Mouse (Mus musculus) hindbrain, embryonic 14.5 days (tissue): ENCODE results near the gene Gpank1. TPM values are rescaled to one million over a fixed set of nuclear protein-coding genes. Genes with fewer than 3 reads are reported as not detected.

Source experiments
- ATAC-seq: fragments of 200-750 bp; cut with Nextera tagmentation; 2 replicates; pipeline ENCODE4 v1.8.0; 2017; ENCODE audit warnings: moderate number of reproducible peaks, mild to moderate bottlenecking, moderate TSS enrichment, moderate library complexity; ENCODE audit not compliant: low FRiP score
- DNase-seq: peaks from one replicate; pipeline ENCODE4 v3.0.0-alpha.2; 2015; ENCODE audit warnings: low spot score
- H3K27ac ChIP-seq: fragments of 300-500 bp; sonication (generic); 2 replicates; pipeline ENCODE4 v1.5.1; 2014; ENCODE audit warnings: mild to moderate bottlenecking, moderate library complexity
- H3K27me3 ChIP-seq: fragments of 300-500 bp; sonication (generic); 2 replicates; pipeline ENCODE4 v1.6.1; 2014; ENCODE audit warnings: mild to moderate bottlenecking, low read length, mixed read lengths; ENCODE audit not compliant: control insufficient read depth, insufficient read depth
- H3K36me3 ChIP-seq: fragments of 300-500 bp; sonication (generic); replicated peaks from 2 replicates; pipeline ENCODE4 v1.6.1; 2014; ENCODE audit not compliant: control insufficient read depth, insufficient read depth
- H3K4me1 ChIP-seq: fragments of 300-500 bp; sonication (generic); replicated peaks from 2 replicates; pipeline ENCODE4 v1.6.1; 2014; ENCODE audit warnings: antibody characterized with exemption, low read length, mixed read lengths; ENCODE audit not compliant: control insufficient read depth, insufficient read depth
- H3K4me2 ChIP-seq: fragments of 300-500 bp; sonication (generic); replicated peaks from 2 replicates; pipeline ENCODE4 v1.6.1; 2014; ENCODE audit warnings: mild to moderate bottlenecking, moderate library complexity
- H3K4me3 ChIP-seq: fragments of 300-500 bp; sonication (generic); replicated peaks from 2 replicates; pipeline ENCODE4 v1.5.1; 2014; ENCODE audit warnings: mild to moderate bottlenecking, low read length
- H3K9ac ChIP-seq: fragments of 300-500 bp; sonication (generic); 2 replicates; pipeline ENCODE4 v1.6.1; 2014
- H3K9me3 ChIP-seq: fragments of 300-500 bp; sonication (generic); 2 replicates; pipeline ENCODE4 v1.6.1; 2016; ENCODE audit warnings: low read length; ENCODE audit not compliant: control insufficient read depth
- WGBS: fragments of 180-500 bp; shearing (Covaris S2); extraction: QIAGEN DNeasy Blood & Tissue Kit; methylation state at CpG from one replicate; pipeline ENCODE4 v1.1.7; 2014; 5-methylcytosine and 5-hydroxymethylcytosine counted together
- polyA plus RNA-seq: library from polyadenylated mRNA; unstranded; fragments of >200 nt; fragmentation: Nextera tagmentation; extraction: Ambion mirVana; gene quantifications from 2 replicates; pipeline ENCODE4 v1.2.1, GENCODE M21; 2014

Gpank1 gene
- polyA plus RNA-seq, 1 experiment from 2014 or later = 21.9 TPM

GRCm38 (mm10) chr17:35159638-35160037 is 38.4 kb downstream of the Gpank1 start:
- Histone ChIP-seq H3K9ac (no peak overlapping the region), H3K4me2 (no peak overlapping the region), H3K4me3 (no peak overlapping the region), H3K4me1 (peaks cover 17% of the 10 kb centered on the region), H3K9me3 (no peaks in the 10 kb centered on the region), H3K36me3 (peaks cover 82% of the 10 kb centered on the region), H3K27ac (no peak overlapping the region), H3K27me3 (no peaks in the 10 kb centered on the region)
- WGBS = 87% methylated on average over 7 of the region's 7 CpGs
- no peak for DNase-seq
- no peak for ATAC-seq

DNA sequence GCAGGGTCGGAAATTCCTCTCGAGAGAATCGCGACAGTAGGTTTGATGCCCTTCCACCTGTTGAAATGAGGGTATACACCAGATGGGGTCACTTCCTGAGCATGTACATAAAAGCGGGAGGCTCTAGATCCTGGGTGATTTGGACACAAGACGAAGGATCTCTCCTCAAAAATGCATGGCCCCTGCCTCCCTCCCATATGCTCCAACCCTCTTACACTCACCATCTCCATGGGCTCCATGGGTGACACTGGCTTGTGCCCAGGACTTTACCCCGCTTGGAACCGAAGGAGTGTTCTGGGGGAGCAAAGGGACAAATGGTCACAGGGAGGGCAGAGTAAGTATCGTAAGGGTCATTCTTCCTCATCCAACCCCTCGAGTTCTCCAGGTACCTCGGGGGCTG is 40.2 kb downstream of the Gpank1 start:
- H3K27me3 ChIP-seq = no peaks in the 10 kb centered on the region
- DNase-seq (no peak), ATAC-seq (no peak)
- no peak overlapping the region for H3K4me3 ChIP-seq
- no peak overlapping the region for H3K4me2 ChIP-seq
- no peak overlapping the region for H3K27ac ChIP-seq
- no peaks in the 10 kb centered on the region for H3K9me3 ChIP-seq
- no peak overlapping the region for H3K9ac ChIP-seq
- 83% methylated on average over 11 of the region's 11 CpGs for WGBS
- peaks cover 64% of the 10 kb centered on the region for H3K36me3 ChIP-seq
- H3K4me1 ChIP-seq = peaks cover 24% of the 10 kb centered on the region

- ATAC-seq (no peak), DNase-seq (no peak)
- Histone ChIP-seq H3K9me3 (no peaks in the 10 kb centered on the region), H3K9ac (peak overlapping the region; percentile 100), H3K4me3 (peak overlapping the region; percentile 100), H3K27me3 (no peaks in the 10 kb centered on the region), H3K36me3 (peaks cover 57% of the 10 kb centered on the region), H3K27ac (no peak overlapping the region), H3K4me1 (peaks cover 27% of the 10 kb centered on the region), H3K4me2 (peak overlapping the region; percentile 98)
- 81% methylated on average over 14 of the region's 14 CpGs for WGBS
Observed at GRCm38 (mm10) chr17:35162121-35162520, 40.9 kb downstream of the Gpank1 start.

GRCm38 (mm10) chr17:35162730-35163129 is 41.5 kb downstream of the Gpank1 start:
- H3K27ac ChIP-seq = no peak overlapping the region
- WGBS = 45% methylated on average over 12 of the region's 12 CpGs
- peak overlapping the region; percentile 100 for H3K4me3 ChIP-seq
- peaks cover 51% of the 10 kb centered on the region for H3K36me3 ChIP-seq
- peaks cover 27% of the 10 kb centered on the region for H3K4me1 ChIP-seq
- H3K9me3 ChIP-seq = no peaks in the 10 kb centered on the region
- H3K9ac ChIP-seq = peak overlapping the region; percentile 100
- H3K4me2 ChIP-seq = peak overlapping the region; percentile 98
- no peak for DNase-seq
- H3K27me3 ChIP-seq = no peaks in the 10 kb centered on the region
- ATAC-seq = no peak

DNA sequence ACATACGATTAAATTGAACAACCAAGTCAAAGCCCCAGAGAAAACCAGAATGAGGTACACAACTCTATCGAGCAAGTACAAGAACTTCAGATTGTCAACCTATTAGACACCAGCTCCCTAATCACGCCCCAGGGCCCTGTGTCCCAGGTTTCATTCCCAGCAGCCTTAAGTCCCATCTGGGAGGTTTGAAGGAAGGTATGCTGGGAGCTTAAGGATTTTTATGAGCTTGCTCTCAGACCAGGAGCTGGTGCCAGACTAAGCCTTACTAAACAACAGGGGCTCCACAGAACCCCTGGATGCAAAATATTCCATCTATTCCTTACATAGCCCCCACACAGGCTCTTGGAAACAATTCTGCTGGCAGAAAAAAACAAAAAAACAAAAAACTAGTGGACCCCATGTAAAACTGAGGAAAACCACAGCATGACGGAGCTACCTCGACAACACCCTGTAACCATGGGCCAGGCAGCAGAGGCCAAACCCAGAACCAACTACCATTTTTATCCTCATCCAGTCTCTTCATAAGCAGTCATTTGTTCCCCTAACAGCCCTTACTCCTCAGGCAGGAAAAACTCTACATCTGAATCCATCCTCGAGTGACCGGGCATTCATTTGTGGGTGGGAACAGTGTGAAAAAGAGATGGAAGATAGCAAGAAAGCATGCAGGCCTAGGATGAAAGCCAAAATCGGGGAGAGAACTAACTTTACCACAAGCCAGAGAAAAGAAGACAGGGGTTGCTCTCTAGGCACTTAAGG is 42.2 kb downstream of the Gpank1 start:
- Histone ChIP-seq H3K27ac (peak overlapping the region; percentile 98), H3K36me3 (peaks cover 43% of the 10 kb centered on the region), H3K4me1 (peaks cover 27% of the 10 kb centered on the region), H3K9ac (peak overlapping the region; percentile 100), H3K27me3 (no peaks in the 10 kb centered on the region), H3K4me2 (peak overlapping the region; percentile 98), H3K4me3 (peak overlapping the region; percentile 100), H3K9me3 (no peaks in the 10 kb centered on the region)
- 11% methylated on average over 8 of the region's 8 CpGs for WGBS
- no peak for ATAC-seq
- no peak for DNase-seq

GRCm38 (mm10) chr17:35164218-35164567 is 42.9 kb downstream of the Gpank1 start:
- Histone ChIP-seq H3K27me3 (no peaks in the 10 kb centered on the region), H3K36me3 (peaks cover 36% of the 10 kb centered on the region), H3K4me2 (peak overlapping the region; percentile 98), H3K9ac (peak overlapping the region; percentile 100), H3K27ac (peak overlapping the region; percentile 98), H3K9me3 (no peaks in the 10 kb centered on the region), H3K4me1 (peaks cover 27% of the 10 kb centered on the region), H3K4me3 (peak overlapping the region; percentile 100)
- under 1% methylated on average over 19 of the region's 28 CpGs for WGBS
- no peak for ATAC-seq
- no peak for DNase-seq

DNA sequence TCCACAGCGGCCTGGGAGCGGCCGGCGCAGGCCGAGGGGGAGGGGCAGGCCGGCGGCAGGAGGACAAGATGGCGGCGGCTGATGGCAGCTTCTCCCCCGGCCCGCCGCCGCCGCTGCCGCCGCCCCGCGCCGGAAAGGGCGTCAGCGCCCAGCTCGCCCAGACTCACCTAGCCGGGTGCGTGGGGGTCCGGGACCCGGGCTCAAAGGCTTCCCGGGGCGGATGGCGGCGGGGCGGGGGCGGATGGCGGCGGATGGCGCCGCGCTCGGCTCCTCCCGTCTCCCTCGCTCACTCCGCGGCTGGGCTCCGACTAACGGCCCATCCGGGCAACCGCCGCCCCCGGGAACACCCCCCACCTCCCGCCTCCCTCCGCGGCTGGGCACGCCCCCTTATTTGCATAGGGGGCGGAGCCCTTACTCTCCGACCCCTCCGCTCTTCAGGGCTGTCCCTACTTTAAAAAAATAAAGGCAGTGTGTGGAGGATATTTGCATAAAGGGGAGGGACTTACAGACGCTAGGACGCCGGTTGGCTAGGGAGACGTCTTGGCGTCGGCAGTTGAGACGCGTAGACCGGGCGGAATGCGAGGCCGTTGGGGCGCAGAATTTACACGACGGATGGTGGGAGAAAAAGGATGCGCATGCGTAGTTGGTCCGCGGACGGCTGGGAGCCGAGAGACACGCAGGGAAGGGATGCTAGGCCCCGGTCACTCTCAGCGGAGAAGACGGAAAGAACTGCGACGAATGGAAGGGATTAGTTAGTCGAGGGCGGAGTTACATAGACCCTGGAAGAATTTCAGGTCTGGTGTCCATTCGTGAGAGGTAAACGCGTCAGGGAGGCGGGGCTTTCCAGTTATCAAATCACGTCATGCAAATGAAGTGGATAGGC is 43.6 kb downstream of the Gpank1 start, which contains the start of gene Prrc2a:
Gene Prrc2a, minus strand, starts transcription at position 330 of the 883 bp plus-strand sequence.
- peak within 1 kb of the TSS; percentile 98 for H3K27ac ChIP-seq
- ATAC-seq (peak; percentile 94), DNase-seq (peak; percentile 99)
- peak within 1 kb of the TSS; percentile 98 for H3K4me2 ChIP-seq
- peak within 1 kb of the TSS; percentile 100 for H3K4me3 ChIP-seq
- under 1% methylated on average over 55 of the region's 89 CpGs for WGBS
- no peaks in the 10 kb centered on the region for H3K9me3 ChIP-seq
- H3K9ac ChIP-seq = peak within 1 kb of the TSS; percentile 100
- peaks cover 27% of the 10 kb centered on the region for H3K4me1 ChIP-seq
- no peaks in the 10 kb centered on the region for H3K27me3 ChIP-seq
- peaks cover 30% of the 10 kb centered on the region for H3K36me3 ChIP-seq

DNA sequence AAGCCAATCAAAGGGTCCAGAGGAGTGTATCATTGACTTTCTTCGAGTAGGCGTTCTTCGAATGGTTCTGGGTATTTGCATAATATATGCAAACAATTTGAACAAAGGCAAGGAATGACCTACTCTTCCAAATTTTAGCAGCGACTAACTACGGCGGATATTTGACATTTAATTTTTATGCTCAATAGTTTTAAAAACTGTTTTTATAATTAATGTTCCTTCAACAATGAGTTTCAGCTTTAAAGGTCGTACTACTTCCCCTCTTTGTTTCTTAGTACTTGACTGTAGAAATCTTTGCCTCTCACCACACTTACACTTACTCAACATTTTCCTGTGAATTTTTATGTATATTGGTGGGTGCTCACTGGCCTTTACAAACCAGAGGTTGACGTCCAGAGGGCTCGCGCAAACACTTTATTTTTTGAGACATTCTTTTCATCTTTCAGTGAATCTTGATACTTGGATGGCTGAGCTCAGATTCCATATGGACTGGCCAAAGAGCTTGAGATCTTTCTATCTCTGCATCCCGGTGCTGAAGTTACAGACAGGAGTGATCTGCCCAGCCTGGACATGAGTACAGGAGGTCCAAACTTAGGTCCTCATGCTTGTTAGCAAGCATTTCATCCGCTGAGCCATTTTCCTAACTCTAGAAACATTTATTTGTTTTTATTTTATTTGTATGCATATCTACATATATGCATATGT is 44.3 kb downstream of the Gpank1 start:
- H3K9ac ChIP-seq = peak overlapping the region; percentile 58
- WGBS = 21% methylated on average over 12 of the region's 12 CpGs
- ATAC-seq (no peak; the same call in 1 of the 2 replicates), DNase-seq (no peak)
- peaks cover 22% of the 10 kb centered on the region for H3K36me3 ChIP-seq
- peak overlapping the region; percentile 100 for H3K4me3 ChIP-seq
- peak overlapping the region; percentile 98 for H3K27ac ChIP-seq
- no peaks in the 10 kb centered on the region for H3K27me3 ChIP-seq
- H3K4me1 ChIP-seq = peaks cover 27% of the 10 kb centered on the region
- peak overlapping the region; percentile 98 for H3K4me2 ChIP-seq
- H3K9me3 ChIP-seq = no peaks in the 10 kb centered on the region
